Mouse (Mus musculus): ENCODE measurements at regions not wholly inside any gene's neighbourhood (a gene's known extent, or its start where the extent isn't known, plus 50 kb on each side); places are given as distances from the start of the nearest gene placed in this dataset.

GRCm38 (mm10) chr7:64079301-64079700, 74.3 kb upstream of the Trpm1 start:
- Histone ChIP-seq H3K9ac (ENCODE audit: low read length) (no peak overlapping the region), H3K4me1 (ENCODE audit: control insufficient read depth, insufficient read depth, low read length) (no peaks in the 10 kb centered on the region), H3K4me2 (ENCODE audit: low read depth) (no peak overlapping the region), H3K36me3 (ENCODE audit: control insufficient read depth, insufficient read depth, low read length) (no peaks in the 10 kb centered on the region), H3K27ac (ENCODE audit: low read depth, low read length) (no peak overlapping the region), H3K27me3 (ENCODE audit: control insufficient read depth, insufficient read depth, low read length) (no peaks in the 10 kb centered on the region), H3K9me3 (ENCODE audit: control insufficient read depth, low read length) (no peaks in the 10 kb centered on the region), H3K4me3 (ENCODE audit: low read depth, low read length) (no peak overlapping the region)
- ATAC-seq (ENCODE audit: insufficient read depth, low FRiP score, low TSS enrichment), result no peak
- 81% methylated on average over 3 of the region's 3 CpGs for WGBS
- DNase-seq (ENCODE audit: low spot score), result no peak

DNA sequence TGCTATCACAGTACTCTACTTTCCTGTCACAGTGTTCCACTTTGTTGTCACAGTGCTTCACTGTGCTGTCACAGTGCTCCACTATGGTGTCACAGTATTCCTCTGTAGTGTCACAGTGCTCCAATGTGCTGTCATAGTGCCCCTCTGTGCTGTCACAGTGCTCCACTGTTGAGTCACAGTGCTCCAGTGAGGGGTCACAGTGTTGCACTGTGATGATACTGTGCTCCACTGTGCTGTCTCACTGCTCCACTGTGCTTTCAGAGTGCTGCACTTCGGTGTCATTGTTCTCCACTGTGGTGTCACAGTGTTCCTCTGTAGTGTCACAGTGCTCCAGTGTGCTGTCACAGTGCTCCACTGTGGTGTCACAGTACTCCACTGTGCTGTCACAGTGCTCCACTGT, 75.0 kb upstream of the Trpm1 start:
- H3K9ac ChIP-seq (ENCODE audit: low read length), result no peak overlapping the region
- no peaks in the 10 kb centered on the region for H3K4me1 ChIP-seq (ENCODE audit: control insufficient read depth, insufficient read depth, low read length)
- H3K36me3 ChIP-seq (ENCODE audit: control insufficient read depth, insufficient read depth, low read length), result no peaks in the 10 kb centered on the region
- H3K9me3 ChIP-seq (ENCODE audit: control insufficient read depth, low read length), result no peaks in the 10 kb centered on the region
- DNase-seq (ENCODE audit: low spot score) (no peak), ATAC-seq (ENCODE audit: insufficient read depth, low FRiP score, low TSS enrichment) (no peak)
- H3K4me2 ChIP-seq (ENCODE audit: low read depth), result no peak overlapping the region
- no peaks in the 10 kb centered on the region for H3K27me3 ChIP-seq (ENCODE audit: control insufficient read depth, insufficient read depth, low read length)
- 84% methylated on average over 1 of the region's 1 CpGs for WGBS
- H3K4me3 ChIP-seq (ENCODE audit: low read depth, low read length), result no peak overlapping the region
- H3K27ac ChIP-seq (ENCODE audit: low read depth, low read length), result no peak overlapping the region

- Histone ChIP-seq H3K9me3 (ENCODE audit: control insufficient read depth, low read length) (no peaks in the 10 kb centered on the region), H3K4me2 (ENCODE audit: low read depth) (no peak overlapping the region), H3K4me3 (ENCODE audit: low read depth, low read length) (no peak overlapping the region), H3K27ac (ENCODE audit: low read depth, low read length) (no peak overlapping the region), H3K9ac (ENCODE audit: low read length) (no peak overlapping the region), H3K4me1 (ENCODE audit: control insufficient read depth, insufficient read depth, low read length) (no peaks in the 10 kb centered on the region), H3K36me3 (ENCODE audit: control insufficient read depth, insufficient read depth, low read length) (no peaks in the 10 kb centered on the region), H3K27me3 (ENCODE audit: control insufficient read depth, insufficient read depth, low read length) (no peaks in the 10 kb centered on the region)
- 80% methylated on average over 4 of the region's 4 CpGs for WGBS
- no peak for DNase-seq (ENCODE audit: low spot score)
- no peak for ATAC-seq (ENCODE audit: insufficient read depth, low FRiP score, low TSS enrichment)
These were observed 76.1 kb upstream of the Trpm1 start for GRCm38 (mm10) chr7:64077526-64077925.

DNA sequence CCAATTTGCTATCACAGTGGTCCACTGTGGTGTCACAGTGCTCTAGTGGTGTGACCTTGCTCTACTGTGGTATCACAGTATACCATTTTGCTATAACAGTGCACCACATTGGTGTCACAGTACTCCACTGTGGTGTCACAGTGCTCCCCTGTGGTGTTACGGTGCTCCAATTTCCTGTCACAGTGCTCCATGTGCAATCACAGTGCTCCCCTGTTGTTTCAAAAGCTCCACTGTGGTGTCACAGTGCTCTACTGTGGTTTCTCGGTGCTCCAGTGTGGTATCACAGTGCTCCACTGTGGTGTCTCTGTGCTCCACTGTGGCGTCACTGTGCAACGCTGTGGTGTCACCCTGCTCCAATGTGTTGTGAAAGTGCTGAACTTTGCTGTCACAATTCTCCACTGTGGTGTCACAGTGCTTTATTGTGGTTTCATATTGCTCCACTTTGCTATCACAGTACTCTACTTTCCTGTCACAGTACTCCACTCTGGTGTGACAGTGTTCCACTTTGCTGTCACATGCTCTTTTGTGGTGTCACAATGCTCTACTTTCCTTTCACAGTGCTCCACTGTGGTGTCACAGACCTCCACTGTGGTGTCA, 76.8 kb upstream of the Trpm1 start:
- no peaks in the 10 kb centered on the region for H3K4me1 ChIP-seq (ENCODE audit: control insufficient read depth, insufficient read depth, low read length)
- H3K4me2 ChIP-seq (ENCODE audit: low read depth), result no peak overlapping the region
- ATAC-seq (ENCODE audit: insufficient read depth, low FRiP score, low TSS enrichment) (no peak), DNase-seq (ENCODE audit: low spot score) (no peak)
- no peak overlapping the region for H3K4me3 ChIP-seq (ENCODE audit: low read depth, low read length)
- H3K27ac ChIP-seq (ENCODE audit: low read depth, low read length), result no peak overlapping the region
- no peak overlapping the region for H3K9ac ChIP-seq (ENCODE audit: low read length)
- H3K9me3 ChIP-seq (ENCODE audit: control insufficient read depth, low read length), result no peaks in the 10 kb centered on the region
- H3K27me3 ChIP-seq (ENCODE audit: control insufficient read depth, insufficient read depth, low read length), result no peaks in the 10 kb centered on the region
- no peaks in the 10 kb centered on the region for H3K36me3 ChIP-seq (ENCODE audit: control insufficient read depth, insufficient read depth, low read length)
- WGBS, result 85% methylated on average over 4 of the region's 4 CpGs

GRCm38 (mm10) chr7:64075696-64076313, 77.8 kb upstream of the Trpm1 start:
- no peaks in the 10 kb centered on the region for H3K4me1 ChIP-seq (ENCODE audit: control insufficient read depth, insufficient read depth, low read length)
- H3K27me3 ChIP-seq (ENCODE audit: control insufficient read depth, insufficient read depth, low read length), result no peaks in the 10 kb centered on the region
- no peak for ATAC-seq (ENCODE audit: insufficient read depth, low FRiP score, low TSS enrichment)
- no peak overlapping the region for H3K4me3 ChIP-seq (ENCODE audit: low read depth, low read length)
- H3K4me2 ChIP-seq (ENCODE audit: low read depth), result no peak overlapping the region
- H3K9me3 ChIP-seq (ENCODE audit: control insufficient read depth, low read length), result no peaks in the 10 kb centered on the region
- no peak overlapping the region for H3K27ac ChIP-seq (ENCODE audit: low read depth, low read length)
- no peaks in the 10 kb centered on the region for H3K36me3 ChIP-seq (ENCODE audit: control insufficient read depth, insufficient read depth, low read length)
- WGBS, result 89% methylated on average over 1 of the region's 1 CpGs
- no peak overlapping the region for H3K9ac ChIP-seq (ENCODE audit: low read length)
- no peak for DNase-seq (ENCODE audit: low spot score)

- no peaks in the 10 kb centered on the region for H3K36me3 ChIP-seq (ENCODE audit: control insufficient read depth, insufficient read depth, low read length)
- ATAC-seq (ENCODE audit: insufficient read depth, low FRiP score, low TSS enrichment) (no peak), DNase-seq (ENCODE audit: low spot score) (no peak)
- 97% methylated on average over 4 of the region's 4 CpGs for WGBS
- H3K4me1 ChIP-seq (ENCODE audit: control insufficient read depth, insufficient read depth, low read length), result no peaks in the 10 kb centered on the region
- H3K9ac ChIP-seq (ENCODE audit: low read length), result no peak overlapping the region
- H3K4me2 ChIP-seq (ENCODE audit: low read depth), result no peak overlapping the region
- no peaks in the 10 kb centered on the region for H3K27me3 ChIP-seq (ENCODE audit: control insufficient read depth, insufficient read depth, low read length)
- H3K9me3 ChIP-seq (ENCODE audit: control insufficient read depth, low read length), result no peaks in the 10 kb centered on the region
- no peak overlapping the region for H3K4me3 ChIP-seq (ENCODE audit: low read depth, low read length)
- no peak overlapping the region for H3K27ac ChIP-seq (ENCODE audit: low read depth, low read length)
These were observed 78.9 kb upstream of the Trpm1 start for GRCm38 (mm10) chr7:64074661-64075234.

- DNase-seq (ENCODE audit: low spot score) (no peak), ATAC-seq (ENCODE audit: insufficient read depth, low FRiP score, low TSS enrichment) (no peak)
- H3K9ac ChIP-seq (ENCODE audit: low read length), result no peak overlapping the region
- H3K36me3 ChIP-seq (ENCODE audit: control insufficient read depth, insufficient read depth, low read length), result no peaks in the 10 kb centered on the region
- H3K27me3 ChIP-seq (ENCODE audit: control insufficient read depth, insufficient read depth, low read length), result no peaks in the 10 kb centered on the region
- WGBS, result 91% methylated on average over 4 of the region's 4 CpGs
- no peaks in the 10 kb centered on the region for H3K9me3 ChIP-seq (ENCODE audit: control insufficient read depth, low read length)
- H3K4me1 ChIP-seq (ENCODE audit: control insufficient read depth, insufficient read depth, low read length), result no peaks in the 10 kb centered on the region
- H3K4me3 ChIP-seq (ENCODE audit: low read depth, low read length), result no peak overlapping the region
- H3K4me2 ChIP-seq (ENCODE audit: low read depth), result no peak overlapping the region
- H3K27ac ChIP-seq (ENCODE audit: low read depth, low read length), result no peak overlapping the region
These were observed 79.4 kb upstream of the Trpm1 start for GRCm38 (mm10) chr7:64074186-64074585.

DNA sequence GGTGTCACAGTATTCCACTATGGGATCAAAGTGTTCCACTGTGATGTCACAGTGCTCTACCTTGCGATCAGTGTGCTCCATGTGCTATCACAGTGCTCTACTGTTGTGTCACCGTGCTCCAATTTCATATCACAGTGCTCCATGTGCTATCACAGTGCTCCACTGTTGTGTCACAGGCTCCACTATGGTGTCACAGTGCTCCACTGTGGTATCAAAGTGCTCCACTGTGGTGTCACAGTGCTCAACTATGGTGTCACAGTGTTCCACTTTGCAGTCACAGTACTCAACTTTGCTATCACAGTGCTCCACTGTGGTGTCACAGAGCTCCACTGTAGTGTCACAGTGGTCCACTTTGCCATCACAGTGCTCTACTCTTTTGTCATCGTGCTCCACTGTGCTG, 79.9 kb upstream of the Trpm1 start:
- Histone ChIP-seq H3K27ac (ENCODE audit: low read depth, low read length) (no peak overlapping the region), H3K36me3 (ENCODE audit: control insufficient read depth, insufficient read depth, low read length) (no peaks in the 10 kb centered on the region), H3K4me2 (ENCODE audit: low read depth) (no peak overlapping the region), H3K9ac (ENCODE audit: low read length) (no peak overlapping the region), H3K9me3 (ENCODE audit: control insufficient read depth, low read length) (no peaks in the 10 kb centered on the region), H3K4me3 (ENCODE audit: low read depth, low read length) (no peak overlapping the region), H3K4me1 (ENCODE audit: control insufficient read depth, insufficient read depth, low read length) (no peaks in the 10 kb centered on the region), H3K27me3 (ENCODE audit: control insufficient read depth, insufficient read depth, low read length) (no peaks in the 10 kb centered on the region)
- DNase-seq (ENCODE audit: low spot score), result no peak
- no peak for ATAC-seq (ENCODE audit: insufficient read depth, low FRiP score, low TSS enrichment)
- 87% methylated on average over 3 of the region's 3 CpGs for WGBS

DNA sequence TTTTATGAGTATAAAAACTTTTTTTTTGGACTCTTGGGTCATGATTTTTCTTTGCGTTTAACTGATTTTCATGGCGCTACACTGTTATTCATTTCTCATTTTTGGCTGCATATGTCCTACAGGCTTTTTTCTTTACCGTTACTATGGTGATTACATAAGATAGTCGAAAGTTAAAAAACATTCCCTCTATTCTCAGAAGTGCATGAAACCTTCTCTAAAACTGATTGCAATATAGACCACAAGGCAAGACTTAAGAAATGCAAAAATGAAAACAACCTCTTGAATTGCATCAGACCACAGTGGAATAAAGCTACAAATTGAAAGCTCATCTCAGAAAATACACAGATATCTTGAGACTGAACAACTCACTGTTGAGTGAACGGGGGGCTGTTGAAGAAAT, 82.7 kb upstream of the Trpm1 start:
- WGBS, result 89% methylated on average over 5 of the region's 5 CpGs

More for the DNA sequence above, 82.7 kb upstream of the Trpm1 start:
- ATAC-seq (ENCODE audit: insufficient read depth, low FRiP score, low TSS enrichment) (no peak), DNase-seq (ENCODE audit: low spot score) (no peak)
- Histone ChIP-seq H3K36me3 (ENCODE audit: control insufficient read depth, insufficient read depth, low read length) (no peaks in the 10 kb centered on the region), H3K27ac (ENCODE audit: low read depth, low read length) (no peak overlapping the region), H3K9ac (ENCODE audit: low read length) (no peak overlapping the region), H3K9me3 (ENCODE audit: control insufficient read depth, low read length) (no peaks in the 10 kb centered on the region), H3K4me1 (ENCODE audit: control insufficient read depth, insufficient read depth, low read length) (no peaks in the 10 kb centered on the region), H3K4me2 (ENCODE audit: low read depth) (no peak overlapping the region), H3K4me3 (ENCODE audit: low read depth, low read length) (no peak overlapping the region), H3K27me3 (ENCODE audit: control insufficient read depth, insufficient read depth, low read length) (no peaks in the 10 kb centered on the region)
